Mouse (Mus musculus) liver, embryonic 11.5 days (tissue): ENCODE measurements at regions not wholly inside any gene's neighbourhood (a gene's known extent, or its start where the extent isn't known, plus 50 kb on each side); places are given as distances from the start of the nearest gene placed in this dataset.

ENCODE experiments used
- ATAC-seq: fragments of 200-750 bp; cut with Nextera tagmentation; replicated peaks from 2 replicates; pipeline ENCODE4 v1.8.0; 2017; ENCODE audit warnings: moderate number of reproducible peaks, mild to moderate bottlenecking, moderate TSS enrichment, moderate library complexity; ENCODE audit not compliant: low FRiP score
- DNase-seq: peaks from one replicate; pipeline ENCODE4 v3.0.0-alpha.2; 2017; ENCODE audit warnings: low spot score
- H3K27ac ChIP-seq: fragments of 300-500 bp; sonication (generic); 2 replicates; pipeline ENCODE4 v1.5.1; 2014; ENCODE audit warnings: mild to moderate bottlenecking, low read depth, low read length, control low read depth
- H3K27me3 ChIP-seq: fragments of 300-500 bp; sonication (generic); replicated peaks from 2 replicates; pipeline ENCODE4 v1.6.1; 2014; ENCODE audit warnings: low read length, mixed read lengths; ENCODE audit not compliant: control insufficient read depth, insufficient read depth
- H3K36me3 ChIP-seq: fragments of 300-500 bp; sonication (generic); 2 replicates; pipeline ENCODE4 v1.6.1; 2014; ENCODE audit warnings: mild to moderate bottlenecking, low read length, moderate library complexity, mixed read lengths; ENCODE audit not compliant: control insufficient read depth, insufficient read depth
- H3K4me1 ChIP-seq: fragments of 300-500 bp; sonication (generic); replicated peaks from 2 replicates; pipeline ENCODE4 v1.6.1; 2014; ENCODE audit warnings: low read length, mixed read lengths; ENCODE audit not compliant: control insufficient read depth, insufficient read depth
- H3K4me2 ChIP-seq: fragments of 300-500 bp; sonication (generic); 2 replicates; pipeline ENCODE4 v1.6.1; 2014; ENCODE audit warnings: mild to moderate bottlenecking, control low read depth, moderate library complexity
- H3K4me3 ChIP-seq: fragments of 300-500 bp; sonication (generic); 2 replicates; pipeline ENCODE4 v1.5.1; 2014; ENCODE audit warnings: low read depth, low read length, control low read depth
- H3K9ac ChIP-seq: fragments of 300-500 bp; sonication (generic); 2 replicates; pipeline ENCODE4 v1.6.1; 2014; ENCODE audit warnings: low read depth, low read length, control low read depth
- H3K9me3 ChIP-seq: fragments of 300-500 bp; sonication (generic); 2 replicates; pipeline ENCODE4 v1.6.1; 2016; ENCODE audit warnings: low read length, inconsistent platforms, mixed read lengths; ENCODE audit not compliant: control insufficient read depth
- WGBS: fragments of 180-500 bp; shearing (Covaris S2); extraction: QIAGEN DNeasy Blood & Tissue Kit; methylation state at CpG from one replicate; pipeline ENCODE4 v1.1.7; 2014; 5-methylcytosine and 5-hydroxymethylcytosine counted together

- DNase-seq, result no peak
- WGBS, result 82% methylated on average over 13 of the region's 13 CpGs
- H3K9me3 ChIP-seq, result 0 out of 2 replicates have a peak, but pooled peaks cover 6% of the 10 kb centered on the region
- H3K27ac ChIP-seq, result no peak overlapping the region
- no peaks in the 10 kb centered on the region for H3K27me3 ChIP-seq
- H3K4me3 ChIP-seq, result peak overlapping the region; percentile 17; the same call in 1 of the 2 replicates
- H3K9ac ChIP-seq, result no peak overlapping the region
- H3K36me3 ChIP-seq, result no peaks in the 10 kb centered on the region
- no peaks in the 10 kb centered on the region for H3K4me1 ChIP-seq
- H3K4me2 ChIP-seq, result peak overlapping the region; percentile 43; the same call in 1 of the 2 replicates
- no peak for ATAC-seq
These were observed 94.9 kb upstream of the Rab39b start for GRCm38 (mm10) chrX:75672976-75673375.

- Histone ChIP-seq H3K4me3 (no peak overlapping the region), H3K9me3 (0 out of 2 replicates have a peak, but pooled peaks cover 3% of the 10 kb centered on the region), H3K9ac (no peak overlapping the region), H3K36me3 (no peaks in the 10 kb centered on the region), H3K4me1 (no peaks in the 10 kb centered on the region), H3K27me3 (no peaks in the 10 kb centered on the region), H3K4me2 (no peak overlapping the region), H3K27ac (no peak overlapping the region)
- 91% methylated on average over 4 of the region's 4 CpGs for WGBS
- ATAC-seq, result no peak
- DNase-seq, result no peak
These were observed 89.6 kb upstream of the Rab39b start for GRCm38 (mm10) chrX:75667636-75668035.

- no peak for ATAC-seq
- Histone ChIP-seq H3K4me3 (no peak overlapping the region), H3K9ac (no peak overlapping the region), H3K27ac (no peak overlapping the region), H3K9me3 (no peaks in the 10 kb centered on the region), H3K4me2 (no peak overlapping the region), H3K4me1 (no peaks in the 10 kb centered on the region), H3K27me3 (no peaks in the 10 kb centered on the region), H3K36me3 (no peaks in the 10 kb centered on the region)
- DNase-seq, result no peak
- WGBS, result 87% methylated on average over 7 of the region's 7 CpGs
These were observed 65.4 kb upstream of the Rab39b start for GRCm38 (mm10) chrX:75643402-75643801.
